Mouse (Mus musculus): ENCODE data around the gene Fam76a.
A peak's percentile ranks its signal among the peaks of the same experiment; 100 is the strongest.

Fam76a gene

DNA sequence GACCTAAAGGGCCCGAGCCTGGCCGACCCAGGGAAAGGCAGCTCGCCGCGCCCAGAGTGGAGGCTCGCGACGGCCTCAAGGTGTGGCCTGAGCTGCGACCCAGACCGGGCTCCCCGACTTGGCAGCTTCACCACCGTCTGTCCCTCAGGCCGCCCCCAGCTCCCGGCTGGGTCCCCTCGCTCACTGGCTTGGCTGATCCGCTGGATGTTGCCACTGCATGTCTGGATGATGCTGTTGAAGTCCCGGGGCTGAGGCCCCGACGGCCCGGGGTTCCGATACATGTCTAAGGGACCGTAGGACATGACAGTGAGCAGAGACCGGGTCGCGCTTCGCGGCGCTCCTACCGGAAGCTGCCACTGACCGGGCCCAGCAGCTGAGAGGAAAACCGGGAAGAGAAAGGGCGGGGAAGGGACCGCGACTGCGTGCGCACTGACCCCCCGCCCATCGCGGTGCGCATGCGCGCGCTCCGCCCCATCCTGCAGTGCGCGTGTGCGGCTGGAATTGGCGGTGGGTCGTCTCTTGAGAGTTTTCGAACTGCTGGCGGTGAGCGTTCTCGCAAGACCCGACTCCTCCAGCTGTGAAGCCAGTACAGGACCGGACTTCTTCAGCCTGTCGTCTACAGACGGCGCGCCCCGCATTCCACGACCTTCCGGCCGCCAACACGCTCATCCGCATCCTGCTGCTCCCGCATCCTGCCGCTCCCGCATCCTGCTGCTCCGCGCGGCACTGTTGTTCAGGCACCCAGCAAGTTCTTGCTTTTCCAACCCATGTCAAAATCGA is 38.1 kb downstream of the Fam76a start, which contains the start of gene Stx12:
TSS of gene Stx12 (minus strand) at position 446 of the 780 bp plus-strand sequence.
- Histone ChIP-seq H3K36me3 (ENCODE audit: control insufficient read depth, insufficient read depth, low read length, poor library complexity, severe bottlenecking) (no peaks in the 10 kb centered on the region), H3K27me3 (ENCODE audit: control insufficient read depth, insufficient read depth, low read length, poor library complexity, severe bottlenecking) (no peaks in the 10 kb centered on the region)
- peak; percentile 85 for DNase-seq (ENCODE audit: low read depth, low spot score)

DNA sequence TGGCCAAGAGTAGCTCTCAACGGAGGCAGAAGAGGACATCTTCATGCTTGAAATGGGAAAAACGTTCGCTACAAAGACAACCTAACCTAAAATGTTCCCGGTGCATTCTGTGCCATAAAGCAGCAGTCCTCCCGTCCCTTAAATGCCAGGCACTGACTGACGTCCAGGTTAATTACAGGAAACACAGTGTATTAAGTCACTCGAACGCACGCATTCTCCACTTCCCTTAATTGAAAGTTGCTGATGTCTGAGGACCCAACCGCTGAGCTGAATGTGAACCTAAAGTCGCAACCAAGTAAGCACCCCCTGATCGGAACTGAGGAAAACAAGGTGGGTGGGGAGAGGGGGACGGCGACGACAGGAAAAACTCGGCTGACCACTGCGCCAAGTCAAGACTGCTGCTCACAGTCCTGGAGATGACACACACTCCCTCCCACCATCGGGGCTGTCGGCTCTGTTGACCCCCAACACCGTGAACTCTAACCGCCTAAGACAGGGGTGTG is 38.7 kb downstream of the Fam76a start:
- DNase-seq (ENCODE audit: low read depth, low spot score), result peak; percentile 69
- Histone ChIP-seq H3K27me3 (ENCODE audit: control insufficient read depth, insufficient read depth, low read length, poor library complexity, severe bottlenecking) (no peaks in the 10 kb centered on the region), H3K36me3 (ENCODE audit: control insufficient read depth, insufficient read depth, low read length, poor library complexity, severe bottlenecking) (no peaks in the 10 kb centered on the region)

- Histone ChIP-seq H3K36me3 (ENCODE audit: control insufficient read depth, insufficient read depth, low read length, poor library complexity, severe bottlenecking) (peaks cover 2% of the 10 kb centered on the region; the same call in 1 of the 2 replicates), H3K27me3 (ENCODE audit: control insufficient read depth, insufficient read depth, low read length, poor library complexity, severe bottlenecking) (no peaks in the 10 kb centered on the region)
- DNase-seq (ENCODE audit: low read depth, low spot score), result no peak
Measured at GRCm38 (mm10) chr4:132874363-132875097, 47.8 kb downstream of the Fam76a start.

- peaks cover 2% of the 10 kb centered on the region; the same call in 1 of the 2 replicates for H3K36me3 ChIP-seq (ENCODE audit: control insufficient read depth, insufficient read depth, low read length, poor library complexity, severe bottlenecking)
- no peak for DNase-seq (ENCODE audit: low read depth, low spot score)
- H3K27me3 ChIP-seq (ENCODE audit: control insufficient read depth, insufficient read depth, low read length, poor library complexity, severe bottlenecking), result no peaks in the 10 kb centered on the region
Measured at GRCm38 (mm10) chr4:132873481-132874362, 48.6 kb downstream of the Fam76a start.

GRCm38 (mm10) chr4:132871116-132871515 is 51.2 kb downstream of the Fam76a start:
- peaks cover 3% of the 10 kb centered on the region for H3K36me3 ChIP-seq (ENCODE audit: control insufficient read depth, insufficient read depth, low read length, poor library complexity, severe bottlenecking)
- no peak for DNase-seq (ENCODE audit: low read depth, low spot score)

DNA sequence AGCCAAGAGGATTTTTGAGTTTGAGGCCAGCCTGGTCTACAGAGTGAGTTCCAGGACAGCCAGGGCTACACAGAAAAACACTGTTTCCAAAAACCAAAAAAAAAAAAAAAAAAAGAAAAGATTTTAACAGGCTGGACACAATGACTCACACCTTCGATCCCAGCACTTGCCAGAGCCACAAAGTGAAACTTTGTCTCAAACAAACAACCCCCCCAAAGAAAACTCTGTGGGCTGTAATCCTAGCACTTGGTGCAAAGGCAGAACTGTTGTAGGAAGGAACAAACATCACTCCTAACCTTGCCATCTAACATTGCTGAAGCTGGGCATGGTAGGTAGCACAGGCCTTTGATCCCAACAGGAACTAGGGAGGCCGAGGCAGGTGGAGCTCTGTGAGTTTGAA is 57.5 kb downstream of the Fam76a start:
- H3K27me3 ChIP-seq (ENCODE audit: control insufficient read depth, insufficient read depth, low read length, poor library complexity, severe bottlenecking), result no peaks in the 10 kb centered on the region
- DNase-seq (ENCODE audit: low read depth, low spot score), result no peak
- H3K36me3 ChIP-seq (ENCODE audit: control insufficient read depth, insufficient read depth, low read length, poor library complexity, severe bottlenecking), result peaks cover 15% of the 10 kb centered on the region; the same call in 1 of the 2 replicates

More at GRCm38 (mm10) chr4:132871116-132871515, 51.2 kb downstream of the Fam76a start:
- no peaks in the 10 kb centered on the region for H3K27me3 ChIP-seq (ENCODE audit: control insufficient read depth, insufficient read depth, low read length, poor library complexity, severe bottlenecking)

- H3K27me3 ChIP-seq (ENCODE audit: control insufficient read depth, insufficient read depth, low read length, poor library complexity, severe bottlenecking), result no peaks in the 10 kb centered on the region
- DNase-seq (ENCODE audit: low read depth, low spot score), result no peak
- peaks cover 17% of the 10 kb centered on the region; the same call in 1 of the 2 replicates for H3K36me3 ChIP-seq (ENCODE audit: control insufficient read depth, insufficient read depth, low read length, poor library complexity, severe bottlenecking)
Measured at GRCm38 (mm10) chr4:132863012-132863411, 59.3 kb downstream of the Fam76a start.

DNA sequence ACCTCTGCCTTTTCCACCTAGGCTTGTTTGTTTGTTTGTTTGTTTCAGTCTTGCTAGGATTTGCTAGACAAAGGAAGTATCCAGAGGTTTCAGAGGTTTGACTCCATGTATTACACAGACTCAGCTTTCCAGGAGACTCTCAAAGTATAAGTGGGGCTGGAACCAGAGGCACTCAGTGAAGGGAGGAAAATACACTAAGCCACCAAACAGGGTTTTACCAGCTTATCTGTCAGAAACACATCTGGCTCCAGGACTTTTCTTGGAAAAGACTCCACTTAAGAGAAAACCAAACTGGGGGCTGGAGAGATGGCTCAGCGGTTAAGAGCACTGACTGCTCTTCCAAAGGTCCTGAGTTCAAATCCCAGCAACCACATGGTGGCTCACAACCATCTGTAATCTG is 61.5 kb downstream of the Fam76a start:
- Histone ChIP-seq H3K27me3 (ENCODE audit: control insufficient read depth, insufficient read depth, low read length, poor library complexity, severe bottlenecking) (no peaks in the 10 kb centered on the region), H3K36me3 (ENCODE audit: control insufficient read depth, insufficient read depth, low read length, poor library complexity, severe bottlenecking) (peaks cover 21% of the 10 kb centered on the region; the same call in 1 of the 2 replicates)
- DNase-seq (ENCODE audit: low read depth, low spot score), result no peak
